Comparison of ENCODE assay signal across 10 mouse cellular contexts in genomic region chr17:31535358-31535757, GRCm38 (mm10). TPM values are rescaled to one million over a fixed set of nuclear protein-coding genes. Genes with fewer than 3 reads are reported as not detected.
DNase-seq lines count a peak whose midpoint lies in the region; ATAC-seq lines count a peak whose summit lies in the region.
"Had no signal": no experiment of that assay in that cellular context is flagged by ENCODE, and none has a peak within 500 bp of the region (broad histone marks: within the 10 kb centered on the region; RNA-seq: fewer than 3 reads in every experiment).

No protein-coding gene starts in this region.

- WGBS in heart, embryonic 12.5 days = 60% methylated on average over 4 of the region's 4 CpGs
- WGBS in embryonic facial prominence, embryonic 10.5 days = 80% methylated on average over 4 of the region's 4 CpGs
- 53% methylated on average over 4 of the region's 4 CpGs for WGBS in hindbrain, embryonic 15.5 days
- WGBS in midbrain, embryonic 14.5 days = 70% methylated on average over 4 of the region's 4 CpGs

- intact Hi-C loops in heart, postnatal 10 days (cut with DNase I) = no loop called here

- no peak for ATAC-seq in heart, embryonic 12.5 days (ENCODE audit: insufficient number of reproducible peaks, low FRiP score)
- ATAC-seq in hindbrain, embryonic 15.5 days (ENCODE audit: low FRiP score, low read depth) = peak; percentile 36
- ATAC-seq in midbrain, embryonic 14.5 days (ENCODE audit: low FRiP score, low TSS enrichment) = no peak

- no peaks in the 10 kb centered on the region for H3K27me3 ChIP-seq in heart, embryonic 12.5 days (replicated peaks)
- no peaks in the 10 kb centered on the region for H3K27me3 ChIP-seq in embryonic facial prominence, embryonic 10.5 days (replicated peaks; ENCODE audit: low read depth, poor library complexity, severe bottlenecking)
- no peaks in the 10 kb centered on the region for H3K27me3 ChIP-seq in hindbrain, embryonic 15.5 days
- H3K27me3 ChIP-seq in midbrain, embryonic 14.5 days (ENCODE audit: control insufficient read depth, insufficient read depth, low read length) = no peaks in the 10 kb centered on the region
- H3K27me3 ChIP-seq: CH12.LX; liver, embryonic 13.5 days had no signal

- peak overlapping the region; percentile 47; the same call in 1 of the 2 replicates for H3K27ac ChIP-seq in heart, embryonic 12.5 days (ENCODE audit: poor library complexity, severe bottlenecking)
- peak overlapping the region; percentile 84 for H3K27ac ChIP-seq in embryonic facial prominence, embryonic 10.5 days (replicated peaks)
- peak overlapping the region; percentile 89 for H3K27ac ChIP-seq in hindbrain, embryonic 15.5 days (replicated peaks)
- H3K27ac ChIP-seq in midbrain, embryonic 14.5 days (replicated peaks; ENCODE audit: low read depth, low read length) = peak overlapping the region; percentile 91
- H3K27ac ChIP-seq: liver, embryonic 13.5 days had no signal

- H3K4me2 ChIP-seq in heart, embryonic 12.5 days = no peak overlapping the region
- H3K4me2 ChIP-seq in hindbrain, embryonic 15.5 days = no peak overlapping the region
- 0 out of 2 replicates have a peak overlapping the region, but pooled peaks have one; percentile 18 for H3K4me2 ChIP-seq in midbrain, embryonic 14.5 days (ENCODE audit: low read length)
- H3K4me2 ChIP-seq: liver, embryonic 13.5 days had no signal

- H3K4me1 ChIP-seq in heart, embryonic 12.5 days (replicated peaks) = peaks cover 11% of the 10 kb centered on the region
- peaks cover 26% of the 10 kb centered on the region for H3K4me1 ChIP-seq in embryonic facial prominence, embryonic 10.5 days
- peaks cover 16% of the 10 kb centered on the region for H3K4me1 ChIP-seq in hindbrain, embryonic 15.5 days (replicated peaks)
- peaks cover 12% of the 10 kb centered on the region for H3K4me1 ChIP-seq in midbrain, embryonic 14.5 days (ENCODE audit: control insufficient read depth, insufficient read depth, low read length)
- H3K4me1 ChIP-seq: liver, embryonic 13.5 days had no signal

- no peak overlapping the region for H3K4me3 ChIP-seq in heart, embryonic 12.5 days
- 0 out of 2 replicates have a peak overlapping the region, but pooled peaks have one; percentile 2 for H3K4me3 ChIP-seq in embryonic facial prominence, embryonic 10.5 days
- no peak overlapping the region for H3K4me3 ChIP-seq in hindbrain, embryonic 15.5 days
- H3K4me3 ChIP-seq in midbrain, embryonic 14.5 days (replicated peaks; ENCODE audit: low read depth, low read length) = no peak overlapping the region
- H3K4me3 ChIP-seq: liver, embryonic 13.5 days had no signal

- no peak overlapping the region for H3K9ac ChIP-seq in heart, embryonic 12.5 days
- no peak overlapping the region for H3K9ac ChIP-seq in hindbrain, embryonic 15.5 days
- H3K9ac ChIP-seq in midbrain, embryonic 14.5 days (replicated peaks; ENCODE audit: low read length) = no peak overlapping the region
- H3K9ac ChIP-seq: liver, embryonic 13.5 days had no signal

- no peaks in the 10 kb centered on the region for H3K9me3 ChIP-seq in heart, embryonic 12.5 days (replicated peaks)
- H3K9me3 ChIP-seq in embryonic facial prominence, embryonic 10.5 days = no peaks in the 10 kb centered on the region
- H3K9me3 ChIP-seq in hindbrain, embryonic 15.5 days = no peaks in the 10 kb centered on the region
- no peaks in the 10 kb centered on the region for H3K9me3 ChIP-seq in midbrain, embryonic 14.5 days (ENCODE audit: control insufficient read depth, low read length)
- H3K9me3 ChIP-seq: liver, embryonic 13.5 days had no signal

- peaks cover 20% of the 10 kb centered on the region for H3K36me3 ChIP-seq in heart, embryonic 12.5 days
- peaks cover 18% of the 10 kb centered on the region for H3K36me3 ChIP-seq in embryonic facial prominence, embryonic 10.5 days (replicated peaks)
- peaks cover 15% of the 10 kb centered on the region; the same call in 1 of the 2 replicates for H3K36me3 ChIP-seq in hindbrain, embryonic 15.5 days
- H3K36me3 ChIP-seq in midbrain, embryonic 14.5 days (ENCODE audit: control insufficient read depth, insufficient read depth, low read length) = peaks cover 13% of the 10 kb centered on the region

- DNase-seq in heart, postnatal 10 days = no peak
- no peak for DNase-seq in embryonic facial prominence, embryonic 10.5 days (ENCODE audit: low spot score)
- DNase-seq in midbrain, embryonic 14.5 days = no peak
- no peak for DNase-seq in cerebellum, adult 11-12 months
- DNase-seq in spleen, postnatal 36 days (ENCODE audit: low spot score in 2 of 2) = no peak
- no peak for DNase-seq in lung, postnatal 36 days
- DNase-seq: liver, embryonic 13.5 days had no signal

RNA-seq across cellular contexts. Expression of gene Ndufv3, which starts 15.4 kb away (rescaled TPM):
- polyA plus RNA-seq in heart, embryonic 12.5 days (2016; fragmentation: Nextera tagmentation; extraction: Ambion mirVana) = 494 and 510 TPM in 2 replicates
- total RNA-seq in heart, postnatal 10 days (2021) = 1,000 to 10,000 TPM; 1,163 to 1,168 TPM
- 242 and 244 TPM in 2 replicates for polyA plus RNA-seq in embryonic facial prominence, embryonic 10.5 days (2016; fragmentation: Nextera tagmentation; extraction: Ambion mirVana)
- 445 and 471 TPM in 2 replicates for polyA plus RNA-seq in hindbrain, embryonic 15.5 days (2015; fragmentation: Nextera tagmentation; extraction: Ambion mirVana)
- polyA plus RNA-seq in midbrain, embryonic 14.5 days (2014; fragmentation: Nextera tagmentation; extraction: Ambion mirVana) = 419 and 525 TPM in 2 replicates

RNA-seq across cellular contexts. Expression of gene Wdr4, which starts 15.6 kb away (rescaled TPM):
- 22.6 and 23.1 TPM in 2 replicates for polyA plus RNA-seq in heart, embryonic 12.5 days (2016; fragmentation: Nextera tagmentation; extraction: Ambion mirVana)
- total RNA-seq in heart, postnatal 10 days (2021) = 10 to 100 TPM; 11.8 to 11.9 TPM
- 67.7 and 73.5 TPM in 2 replicates for polyA plus RNA-seq in embryonic facial prominence, embryonic 10.5 days (2016; fragmentation: Nextera tagmentation; extraction: Ambion mirVana)
- polyA plus RNA-seq in hindbrain, embryonic 15.5 days (2015; fragmentation: Nextera tagmentation; extraction: Ambion mirVana) = 37.2 and 38.1 TPM in 2 replicates
- polyA plus RNA-seq in midbrain, embryonic 14.5 days (2014; fragmentation: Nextera tagmentation; extraction: Ambion mirVana) = 32.2 and 40.3 TPM in 2 replicates

RNA-seq across cellular contexts. Expression of gene Pknox1, which starts 29.2 kb away (rescaled TPM):
- polyA plus RNA-seq in heart, embryonic 12.5 days (2016; fragmentation: Nextera tagmentation; extraction: Ambion mirVana) = 19.8 and 20.2 TPM in 2 replicates
- 10 to 100 TPM; 13.5 to 16.2 TPM for total RNA-seq in heart, postnatal 10 days (2021)
- 22.9 and 25.1 TPM in 2 replicates for polyA plus RNA-seq in embryonic facial prominence, embryonic 10.5 days (2016; fragmentation: Nextera tagmentation; extraction: Ambion mirVana)
- polyA plus RNA-seq in hindbrain, embryonic 15.5 days (2015; fragmentation: Nextera tagmentation; extraction: Ambion mirVana) = 33.9 and 36.7 TPM in 2 replicates
- 21.1 and 26.0 TPM in 2 replicates for polyA plus RNA-seq in midbrain, embryonic 14.5 days (2014; fragmentation: Nextera tagmentation; extraction: Ambion mirVana)
